Mouse (Mus musculus) G1E (cell line): ENCODE results near the gene Gm17324. TPM values are rescaled to one million over a fixed set of nuclear protein-coding genes. Genes with fewer than 3 reads are reported as not detected.

Experiments used
- ATAC-seq: 2 replicates; pipeline ENCODE4 v1.8.0; 2016; ENCODE audit warnings: mild to moderate bottlenecking; ENCODE audit not compliant: insufficient number of reproducible peaks, poor library complexity, low FRiP score, severe bottlenecking; ENCODE audit errors: extremely low read depth
- DNase-seq: peaks from one replicate; pipeline ENCODE4 v3.0.0; 2012; ENCODE audit warnings: low spot score
- H3K27me3 ChIP-seq: 2 replicates; pipeline ENCODE4 v1.6.1; 2012; ENCODE audit warnings: mild to moderate bottlenecking, low read length, inconsistent platforms; ENCODE audit not compliant: insufficient read depth
- H3K36me3 ChIP-seq: replicated peaks from 2 replicates; pipeline ENCODE3; 2012; ENCODE audit warnings: mild to moderate bottlenecking, inconsistent platforms
- H3K4me1 ChIP-seq: 2 replicates; pipeline ENCODE4 v1.6.1; 2012; ENCODE audit warnings: low read depth, low read length, inconsistent platforms, mixed read lengths; ENCODE audit not compliant: insufficient read depth
- H3K4me3 ChIP-seq: 2 replicates; pipeline ENCODE4 v1.5.1; 2012; ENCODE audit warnings: low read depth, mild to moderate bottlenecking, inconsistent platforms, low read length, moderate library complexity, mixed read lengths
- H3K9me3 ChIP-seq: replicated peaks from 2 replicates; pipeline ENCODE4 v1.6.1; 2012; ENCODE audit warnings: inconsistent platforms
- CTCF ChIP-seq: IDR thresholded peaks from 2 replicates; pipeline ENCODE4 v1.5.1; 2012; ENCODE audit warnings: low read depth, low read length, inconsistent platforms, mixed read lengths
- GATA1 ChIP-seq: IDR thresholded peaks from 2 replicates; pipeline ENCODE4 v1.6.1; 2012; ENCODE audit warnings: borderline replicate concordance, low read length, inconsistent platforms, mixed read lengths
- GATA2 ChIP-seq: IDR thresholded peaks from 2 replicates; pipeline ENCODE4 v1.6.1; 2012; ENCODE audit warnings: low read depth, low read length, inconsistent platforms, borderline replicate concordance
- POLR2AphosphoS5 ChIP-seq: IDR thresholded peaks from 2 replicates; pipeline ENCODE4 v1.6.1; 2012; ENCODE audit warnings: low read depth, low read length, inconsistent platforms; ENCODE audit not compliant: insufficient replicate concordance
- TAL1 ChIP-seq: conservative IDR thresholded peaks from 2 replicates; pipeline ENCODE4 v1.6.1; 2012; ENCODE audit warnings: low read depth, low read length, inconsistent platforms, mixed read lengths
- polyA plus RNA-seq: library from polyadenylated mRNA; stranded (reverse); fragments of >175 nt; gene quantifications from 2 replicates; pipeline ENCODE4 v1.2.3, GENCODE M21; 2012
- total RNA-seq, 2 experiments: library from RNA; stranded (forward) in 1 of 2; stranded (reverse) in 1 of 2; fragments of 200-1000 nt in 1 of 2; fragments of >200 nt in 1 of 2; fragmentation: Nextera tagmentation in 1 of 2; gene quantifications; 2 replicates each; pipeline ENCODE4 v1.2.3; 2014 to 2017

Gm17324 gene
- total and polyA plus RNA-seq, 3 experiments: 0.08 TPM; not detected in 2

GRCm38 (mm10) chr9:78477021-78477551 is 28.5 kb upstream of the Gm17324 start:
- TF ChIP-seq POLR2AphosphoS5: no peak
- TF ChIP-seq TAL1: no peak
- no peak for TF ChIP-seq GATA1
- TF ChIP-seq GATA2: no peak
- TF ChIP-seq CTCF: no peak
- Histone ChIP-seq H3K27me3 (no peaks in the 10 kb centered on the region), H3K9me3 (no peaks in the 10 kb centered on the region), H3K36me3 (peaks cover 77% of the 10 kb centered on the region), H3K4me1 (peaks cover 19% of the 10 kb centered on the region), H3K4me3 (no peak overlapping the region)
- ATAC-seq (no peak), DNase-seq (no peak)

GRCm38 (mm10) chr9:78476531-78477020 is 28.0 kb upstream of the Gm17324 start:
- H3K36me3 ChIP-seq: peaks cover 81% of the 10 kb centered on the region
- DNase-seq: no peak
- H3K27me3 ChIP-seq: no peaks in the 10 kb centered on the region
- TF ChIP-seq GATA1 (no peak), POLR2AphosphoS5 (peak; percentile 91; the same call in 1 of the 2 replicates)
- no peaks in the 10 kb centered on the region for H3K9me3 ChIP-seq
- peaks cover 16% of the 10 kb centered on the region for H3K4me1 ChIP-seq
- ATAC-seq: peak; percentile 15
- no peak overlapping the region for H3K4me3 ChIP-seq

- ATAC-seq (no peak), DNase-seq (no peak)
- Histone ChIP-seq H3K27me3 (no peaks in the 10 kb centered on the region), H3K4me1 (peaks cover 16% of the 10 kb centered on the region), H3K4me3 (no peak overlapping the region), H3K36me3 (peaks cover 81% of the 10 kb centered on the region), H3K9me3 (no peaks in the 10 kb centered on the region)
- TF ChIP-seq TAL1: no peak
- TF ChIP-seq POLR2AphosphoS5: no peak
- TF ChIP-seq GATA2: no peak
- no peak for TF ChIP-seq GATA1
- no peak for TF ChIP-seq CTCF
Observed at GRCm38 (mm10) chr9:78475873-78476272, 27.3 kb upstream of the Gm17324 start.

- no peak for TF ChIP-seq GATA1
- TF ChIP-seq TAL1: no peak
- TF ChIP-seq GATA2: no peak
- TF ChIP-seq CTCF: no peak
- TF ChIP-seq POLR2AphosphoS5: no peak
- Histone ChIP-seq H3K4me1 (peaks cover 16% of the 10 kb centered on the region), H3K27me3 (no peaks in the 10 kb centered on the region), H3K36me3 (peaks cover 82% of the 10 kb centered on the region), H3K4me3 (no peak overlapping the region), H3K9me3 (no peaks in the 10 kb centered on the region)
- DNase-seq: no peak
- no peak for ATAC-seq
Observed at GRCm38 (mm10) chr9:78475383-78475780, 26.8 kb upstream of the Gm17324 start.

- no peak for TF ChIP-seq TAL1
- TF ChIP-seq GATA2: no peak
- no peak for TF ChIP-seq POLR2AphosphoS5
- no peak for TF ChIP-seq CTCF
- no peak for TF ChIP-seq GATA1
Observed at GRCm38 (mm10) chr9:78474771-78475382, 26.3 kb upstream of the Gm17324 start.

GRCm38 (mm10) chr9:78474270-78474669 is 25.7 kb upstream of the Gm17324 start:
- Histone ChIP-seq H3K27me3 (no peaks in the 10 kb centered on the region), H3K4me3 (no peak overlapping the region), H3K36me3 (peaks cover 82% of the 10 kb centered on the region), H3K9me3 (no peaks in the 10 kb centered on the region), H3K4me1 (peaks cover 16% of the 10 kb centered on the region)
- DNase-seq: no peak
- TF ChIP-seq TAL1: no peak
- TF ChIP-seq POLR2AphosphoS5: peak; percentile 85; the same call in 1 of the 2 replicates
- no peak for ATAC-seq

More at GRCm38 (mm10) chr9:78474771-78475382, 26.3 kb upstream of the Gm17324 start:
- Histone ChIP-seq H3K4me1 (peaks cover 16% of the 10 kb centered on the region), H3K4me3 (no peak overlapping the region), H3K27me3 (no peaks in the 10 kb centered on the region), H3K9me3 (no peaks in the 10 kb centered on the region), H3K36me3 (peaks cover 82% of the 10 kb centered on the region)
- DNase-seq (no peak), ATAC-seq (no peak)

- DNase-seq (no peak), ATAC-seq (no peak)
- TF ChIP-seq POLR2AphosphoS5: peak; percentile 91; the same call in 1 of the 2 replicates
- no peak for TF ChIP-seq GATA1
- no peaks in the 10 kb centered on the region for H3K27me3 ChIP-seq
- H3K9me3 ChIP-seq: no peaks in the 10 kb centered on the region
- H3K36me3 ChIP-seq: peaks cover 83% of the 10 kb centered on the region
- peaks cover 10% of the 10 kb centered on the region for H3K4me1 ChIP-seq
- no peak overlapping the region for H3K4me3 ChIP-seq
Observed at GRCm38 (mm10) chr9:78473588-78473987, 25.0 kb upstream of the Gm17324 start.
